Mouse (Mus musculus) Patski (cell line): Measurements from ENCODE around the gene Exoc3l4. TPM values are rescaled to one million over a fixed set of nuclear protein-coding genes. Genes with fewer than 3 reads are reported as not detected.

ENCODE experiments used
- ATAC-seq: fragments of 100-300 bp; one replicate; pipeline ENCODE4 v1.8.0; 2021
- CTCF ChIA-PET: fragments of 350-600 bp; sonication (Branson Sonifier 250); formaldehyde crosslinking; loops from one replicate; lab custom pipeline; 2022; ENCODE audit warnings: inconsistent platforms; lab: Charles Lee
- POLR2A ChIA-PET: fragments of 350-600 bp; sonication (Branson Sonifier 250); formaldehyde crosslinking; loops from one replicate; lab custom pipeline; 2022; ENCODE audit warnings: antibody characterized with exemption, inconsistent platforms; lab: Charles Lee
- DNase-seq: peaks from one replicate; pipeline ENCODE4 v3.0.0-alpha.2; 2011; ENCODE audit warnings: low read depth, low spot score
- H3K27me3 ChIP-seq: fragments of 371-371 bp; one replicate; pipeline ENCODE4 v1.5.1; 2021
- CTCF ChIP-seq: fragments of 100-300 bp; IDR thresholded peaks from one replicate; pipeline ENCODE4 v1.5.1; 2021
- in situ Hi-C: fragments of 300-500 bp; cut with MboI; formaldehyde crosslinking; loops from 3 replicates; pipeline ENCODE4 v1.11.1; 2018; ENCODE audit warnings: low pct_unique_long_range_greater_than_20kb, mixed read lengths
- polyA plus RNA-seq: library from polyadenylated mRNA; unstranded; gene quantifications from one replicate; pipeline ENCODE4 v1.2.3, GENCODE M21; 2021

Gene Exoc3l4
- polyA plus RNA-seq, 1 experiment from 2014 or later: 8.5 TPM

DNA sequence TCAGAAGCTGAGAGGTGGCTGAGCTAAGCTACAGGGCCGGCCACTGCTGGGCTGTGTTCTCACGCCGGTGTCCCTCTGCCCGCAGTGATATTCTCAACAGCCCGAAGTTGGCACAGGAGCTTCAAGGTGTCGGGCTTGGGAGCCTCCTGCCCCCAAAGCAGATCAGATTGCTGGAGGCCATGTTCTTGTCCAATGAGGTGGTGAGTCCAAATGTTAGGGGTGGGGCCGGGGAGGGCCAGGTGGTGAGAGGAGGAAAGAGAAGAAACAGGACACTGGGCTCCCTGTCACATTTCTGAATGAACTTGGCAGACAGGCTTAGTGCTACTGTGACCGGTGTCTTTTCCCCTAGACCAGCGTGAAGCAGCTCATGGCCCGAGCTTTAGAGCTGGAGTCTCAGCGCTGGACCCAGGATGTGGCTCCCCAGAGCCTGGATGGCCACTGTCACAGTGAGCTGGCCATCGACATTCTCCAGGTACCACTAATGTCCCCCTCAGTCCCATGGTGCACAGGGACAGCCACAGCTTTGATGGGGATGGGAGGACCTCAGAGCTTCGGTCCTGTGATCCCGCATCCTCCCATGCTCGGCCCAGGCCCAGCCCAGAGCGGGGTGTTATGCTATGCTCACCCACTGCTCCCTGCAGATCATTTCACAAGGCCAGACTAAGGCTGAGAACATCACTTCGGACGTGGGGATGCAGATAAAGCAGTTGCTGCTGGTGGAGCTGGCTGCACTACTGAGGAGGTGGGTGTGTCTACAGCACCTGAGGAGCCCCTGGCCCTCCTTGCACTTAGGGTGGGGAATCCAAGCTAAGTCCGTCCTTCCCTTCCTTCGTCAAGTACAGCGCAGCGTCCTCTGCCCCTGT is 31.3 kb downstream of the Exoc3l4 start:
- ATAC-seq: no peak
- POLR2A ChIA-PET: interaction anchor here (0.9 to 5.5 kb wide), 2 partner anchors 16 to 19 kb away, joined by 3 to 35 read pairs; no protein-coding TSS in a partner anchor
- in situ Hi-C loops: no loop called here

DNA sequence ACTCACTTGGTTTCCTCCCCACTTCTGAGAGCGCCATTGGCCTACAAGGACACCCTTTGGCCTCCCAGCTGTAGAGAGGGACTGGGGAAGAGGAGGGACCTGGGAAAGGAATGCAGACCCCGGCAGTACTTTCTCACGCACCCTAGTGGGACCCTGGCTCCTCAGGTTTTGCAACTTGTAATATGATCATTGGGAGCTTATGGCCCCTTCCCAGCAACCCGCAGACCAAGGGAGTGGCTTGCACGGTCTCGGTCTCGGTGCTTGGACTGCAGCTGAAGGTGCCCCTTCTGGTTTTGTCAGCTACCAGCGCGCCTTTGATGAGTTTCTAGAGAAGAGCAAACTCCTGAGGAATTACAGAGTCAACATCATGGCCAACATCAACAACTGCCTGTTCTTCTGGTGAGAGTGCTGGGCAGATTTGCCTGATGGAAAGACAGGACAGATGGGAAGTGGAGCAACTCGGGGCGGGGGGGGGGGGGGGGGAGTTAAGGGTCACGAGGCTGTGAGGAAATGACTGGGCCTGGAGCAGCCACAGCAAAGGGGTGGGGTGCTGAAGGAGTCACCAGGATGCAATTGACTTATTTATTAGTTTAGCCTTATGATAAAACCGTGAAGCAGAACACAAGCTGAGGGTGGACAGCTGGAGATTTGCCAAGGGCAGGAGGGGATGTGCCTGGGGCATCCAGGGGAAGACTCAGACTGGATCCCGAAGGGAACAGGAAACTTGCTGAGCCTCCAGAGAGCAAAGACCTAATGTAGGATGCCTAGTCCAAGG is 32.3 kb downstream of the Exoc3l4 start:
- CTCF ChIA-PET: interaction anchor here (1.1 to 2.7 kb wide), 5 partner anchors 10 to 47 kb away, joined by 3 to 12 read pairs (median 3); no protein-coding TSS in a partner anchor
- no peak for TF ChIP-seq CTCF
- DNase-seq (no peak), ATAC-seq (peak; percentile 49)
- POLR2A ChIA-PET: interaction anchor here (0.9 to 5.5 kb wide), 2 partner anchors 15 to 20 kb away, joined by 3 to 35 read pairs; no protein-coding TSS in a partner anchor
- in situ Hi-C loops: no loop called here
- H3K27me3 ChIP-seq: no peaks in the 10 kb centered on the region

More for the DNA sequence above, 31.3 kb downstream of the Exoc3l4 start:
- CTCF ChIA-PET: interaction anchor here (0.7 to 2.7 kb wide), 9 partner anchors 10 to 47 kb away, joined by 3 to 12 read pairs (median 3); no protein-coding TSS in a partner anchor
- no peak for DNase-seq
- no peaks in the 10 kb centered on the region for H3K27me3 ChIP-seq
- no peak for TF ChIP-seq CTCF

DNA sequence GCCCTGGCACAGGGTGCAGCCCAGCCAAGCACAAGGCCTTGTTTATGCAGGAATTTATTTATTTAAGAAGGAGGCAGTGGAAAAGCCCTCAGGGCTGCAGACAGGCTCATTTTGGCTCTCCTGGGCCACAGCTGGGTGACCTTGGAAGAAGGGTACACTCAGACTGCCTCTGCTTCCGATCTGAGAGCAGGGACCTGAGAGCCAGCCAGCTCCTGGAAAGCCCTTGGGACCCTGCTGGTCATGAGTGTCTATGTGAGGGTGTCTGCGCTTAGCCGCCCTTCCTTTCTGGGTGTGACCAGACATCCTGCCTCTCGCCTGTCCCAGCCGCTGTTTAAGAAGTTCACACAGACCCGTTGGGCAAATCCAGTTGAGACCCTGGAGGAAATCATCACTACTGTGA is 33.5 kb downstream of the Exoc3l4 start:
- no peak for DNase-seq
- no peaks in the 10 kb centered on the region for H3K27me3 ChIP-seq
- POLR2A ChIA-PET: interaction anchor here (1.5 to 5.5 kb wide), 2 partner anchors 21 kb away, joined by 8 to 35 read pairs; no protein-coding TSS in a partner anchor

DNA sequence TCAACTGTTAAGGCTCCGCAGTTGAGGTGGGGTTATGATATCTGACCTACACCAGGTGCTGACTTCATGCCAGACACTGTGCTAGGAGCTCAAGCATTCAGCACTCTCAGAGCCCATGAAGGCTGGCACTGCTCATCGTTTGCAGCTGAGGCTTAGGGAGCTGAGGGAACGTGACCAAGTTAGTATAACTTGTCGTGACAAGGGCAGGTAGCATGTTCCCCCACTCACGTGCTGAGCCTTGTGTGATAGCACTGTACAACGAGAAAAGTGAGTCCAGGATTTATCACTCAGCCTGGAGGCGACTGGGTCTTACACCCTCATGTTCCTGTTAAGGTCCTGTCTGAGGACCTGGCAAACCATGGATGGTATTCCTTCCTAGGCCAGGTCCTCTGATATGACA is 34.7 kb downstream of the Exoc3l4 start:
- no peak for DNase-seq
- no peak for ATAC-seq
- H3K27me3 ChIP-seq: no peaks in the 10 kb centered on the region
- ChIA-PET POLR2A (interaction anchor here (1.5 kb wide), 1 partner anchor 22 kb away, joined by 8 read pairs; no protein-coding TSS in a partner anchor), CTCF (interaction anchor here (1.1 kb wide), 1 partner anchor 26 kb away, joined by 3 read pairs; no protein-coding TSS in a partner anchor)
- no peak for TF ChIP-seq CTCF
- in situ Hi-C loops: no loop called here

More for the DNA sequence above, 33.5 kb downstream of the Exoc3l4 start:
- CTCF ChIA-PET: interaction anchor here (1.5 kb wide), 1 partner anchor 9 kb away, joined by 4 read pairs; no protein-coding TSS in a partner anchor
- in situ Hi-C loops: no loop called here
- no peak for TF ChIP-seq CTCF
- ATAC-seq: no peak

DNA sequence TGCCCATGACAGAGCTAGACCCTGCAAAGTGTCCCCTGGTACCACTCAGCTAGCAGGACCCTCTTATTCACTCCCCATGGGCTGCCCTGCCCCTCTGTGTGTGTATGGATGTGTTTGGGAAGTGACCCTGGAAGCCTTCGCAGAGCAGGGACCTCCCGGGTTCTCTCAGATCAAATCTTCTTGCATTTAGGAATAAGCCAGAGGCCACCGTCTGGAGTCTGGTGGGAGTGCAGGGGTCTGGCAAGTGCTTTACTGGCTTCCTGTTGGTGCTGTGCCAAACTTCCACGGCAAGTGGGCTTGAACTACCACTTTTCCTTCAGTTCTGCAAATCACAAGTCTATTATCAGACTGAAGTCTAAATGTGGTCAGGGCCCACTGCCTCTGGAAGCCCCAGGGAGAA is 37.2 kb downstream of the Exoc3l4 start:
- H3K27me3 ChIP-seq: no peaks in the 10 kb centered on the region
- CTCF ChIA-PET: interaction anchor here (10.0 kb wide), 1 partner anchor 27 kb away, joined by 144 read pairs; no protein-coding TSS in a partner anchor
- TF ChIP-seq CTCF: no peak
- POLR2A ChIA-PET: interaction anchor here (0.6 to 1.0 kb wide), 2 partner anchors 24 to 48 kb away, joined by 4 to 6 read pairs; no protein-coding TSS in a partner anchor
- DNase-seq (no peak), ATAC-seq (no peak)
- in situ Hi-C loops: no loop called here

DNA sequence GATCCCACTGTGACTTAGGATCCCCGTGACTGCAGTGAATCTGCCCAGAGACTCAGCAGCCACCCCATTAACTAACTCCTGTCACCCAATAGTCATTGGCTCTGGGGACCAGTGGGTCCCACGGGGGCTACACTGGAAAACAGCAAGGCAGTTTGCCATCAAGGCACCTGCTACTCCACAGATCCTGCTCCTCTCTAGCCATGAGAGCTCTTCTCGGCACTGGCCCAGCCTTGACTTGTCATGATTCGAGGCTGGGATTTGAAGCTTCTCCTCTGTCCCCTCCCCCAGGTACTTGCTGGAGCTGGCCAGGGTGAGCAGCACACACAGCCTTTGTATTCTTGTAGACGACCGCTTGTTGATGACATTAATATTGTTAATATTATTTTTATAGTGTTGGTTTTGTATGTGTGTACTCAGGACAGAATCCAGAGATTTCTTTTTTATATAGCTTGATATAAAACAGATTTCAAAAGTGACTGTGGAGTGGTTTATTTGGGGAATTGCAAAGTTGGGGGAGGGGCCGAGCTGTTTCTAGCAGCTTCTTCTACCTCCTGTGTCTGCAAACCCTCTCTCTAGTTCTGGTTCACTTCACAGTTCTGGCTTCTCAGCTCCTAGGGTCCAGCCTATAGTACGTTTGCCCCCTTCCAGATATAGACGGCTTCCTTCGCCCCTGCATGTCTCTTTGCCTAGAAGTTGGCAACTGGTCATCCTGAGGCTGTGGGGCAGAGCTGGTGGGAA is 37.9 kb downstream of the Exoc3l4 start:
- no peak for TF ChIP-seq CTCF
- ATAC-seq: no peak
- DNase-seq: no peak
- POLR2A ChIA-PET: interaction anchor here (0.6 to 2.0 kb wide), 3 partner anchors 24 to 49 kb away, joined by 5 to 9 read pairs (median 6); no protein-coding TSS in a partner anchor
- in situ Hi-C loops: no loop called here
- CTCF ChIA-PET: interaction anchor here (1.9 to 10.0 kb wide), 2 partner anchors 28 to 50 kb away, joined by 4 to 144 read pairs; no protein-coding TSS in a partner anchor
- no peaks in the 10 kb centered on the region for H3K27me3 ChIP-seq

DNA sequence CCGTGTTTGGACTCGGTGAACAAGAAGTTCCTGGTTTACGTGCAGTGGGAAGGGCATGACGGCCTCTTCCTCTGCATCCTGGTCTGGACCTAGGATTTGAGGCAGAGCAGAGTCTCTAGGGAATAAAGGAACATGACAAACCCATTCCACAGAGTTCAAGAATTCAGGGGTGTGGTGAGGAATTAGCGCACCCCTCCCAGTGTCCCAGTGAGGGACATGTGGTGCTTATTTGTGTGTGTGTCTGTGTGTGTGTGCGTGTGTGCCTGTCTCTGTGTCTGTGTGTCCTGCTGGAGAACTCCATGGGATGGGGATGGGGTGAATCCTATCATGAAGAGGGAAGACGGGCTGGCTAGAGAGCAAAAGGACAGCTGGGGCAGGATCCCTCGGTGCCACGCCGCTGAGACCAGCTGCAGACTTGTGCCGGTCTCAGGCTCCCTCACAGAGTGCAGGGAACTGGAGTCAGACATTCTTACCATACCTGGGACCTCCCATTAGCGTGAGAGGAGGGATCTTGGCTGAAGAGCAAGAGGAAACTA is 38.6 kb downstream of the Exoc3l4 start:
- ATAC-seq: peak; percentile 17
- in situ Hi-C loops: no loop called here
- POLR2A ChIA-PET: interaction anchor here (1.5 to 2.0 kb wide), 3 partner anchors 12 to 26 kb away, joined by 5 to 9 read pairs (median 5); no protein-coding TSS in a partner anchor

DNA sequence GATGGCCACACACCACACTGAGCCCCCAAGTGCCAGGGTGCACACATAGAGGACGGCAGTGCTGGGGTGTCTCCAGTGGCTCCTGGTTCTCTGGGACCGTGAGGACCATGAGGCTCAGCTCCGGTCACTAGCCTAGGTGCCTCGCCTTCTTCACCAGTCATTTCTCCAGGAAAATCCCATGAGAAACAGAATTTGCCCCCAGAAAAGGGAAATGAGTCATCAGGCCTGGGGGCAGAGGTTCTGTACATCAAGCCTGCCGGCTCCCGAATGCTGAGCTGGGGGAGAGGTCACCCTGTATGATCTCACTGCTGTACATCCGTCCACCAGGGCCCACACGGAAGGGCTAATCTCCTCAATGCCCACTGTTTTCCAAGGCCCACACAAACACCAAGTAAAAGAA is 39.0 kb downstream of the Exoc3l4 start:
- ATAC-seq: peak; percentile 55
- no peak for DNase-seq
- TF ChIP-seq CTCF: no peak
- ChIA-PET POLR2A (interaction anchor here (1.5 to 2.0 kb wide), 3 partner anchors 12 to 27 kb away, joined by 5 to 9 read pairs (median 5); no protein-coding TSS in a partner anchor), CTCF (interaction anchor here (1.9 to 10.0 kb wide), 2 partner anchors 29 to 49 kb away, joined by 4 to 144 read pairs; no protein-coding TSS in a partner anchor)
- in situ Hi-C loops: no loop called here
- H3K27me3 ChIP-seq: no peaks in the 10 kb centered on the region

More for the DNA sequence above, 38.6 kb downstream of the Exoc3l4 start:
- no peak for TF ChIP-seq CTCF
- no peak for DNase-seq
- CTCF ChIA-PET: interaction anchor here (1.9 to 10.0 kb wide), 2 partner anchors 29 to 49 kb away, joined by 4 to 144 read pairs; no protein-coding TSS in a partner anchor
- H3K27me3 ChIP-seq: no peaks in the 10 kb centered on the region

DNA sequence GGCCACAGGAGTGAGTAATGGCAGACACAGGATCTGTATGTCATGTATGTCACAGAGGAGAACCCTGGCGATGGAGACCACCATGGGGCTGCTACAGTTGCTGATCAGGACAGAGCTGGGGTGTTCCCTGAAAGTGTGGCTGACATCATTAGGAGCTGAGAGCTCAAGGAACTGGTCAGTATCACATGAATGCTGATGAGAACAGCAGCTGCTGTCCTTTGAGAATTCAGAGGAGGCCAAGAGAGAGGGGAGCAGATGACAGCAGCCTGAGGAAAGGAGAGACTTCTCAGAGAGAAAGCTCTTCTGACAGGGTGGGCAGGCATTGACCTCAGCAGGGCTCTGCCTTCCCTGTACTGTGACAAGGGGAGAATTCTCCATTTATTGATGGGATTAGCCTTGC is 40.9 kb downstream of the Exoc3l4 start:
- in situ Hi-C loops: no loop called here
- DNase-seq: no peak
- TF ChIP-seq CTCF: no peak
- ATAC-seq: no peak
- H3K27me3 ChIP-seq: no peaks in the 10 kb centered on the region
- POLR2A ChIA-PET: interaction anchor here (1.4 kb wide), 1 partner anchor 13 kb away, joined by 7 read pairs; no protein-coding TSS in a partner anchor
- CTCF ChIA-PET: interaction anchor here (0.7 to 10.0 kb wide), 7 partner anchors 10 to 47 kb away, joined by 3 to 144 read pairs (median 6); no protein-coding TSS in a partner anchor
